Mouse (Mus musculus) CH12.LX (cell line): Measurements from ENCODE around the gene Ggcx.

ENCODE experiments used
- CTCF ChIP-seq, 2 experiments: IDR thresholded peaks in 1 of 2; conservative IDR thresholded peaks in 1 of 2; 2 replicates each; pipeline ENCODE4 v1.5.1; 2011 to 2012; ENCODE audit warnings: low read depth in 2 of 2, low read length in 2 of 2, improper control_type of control experiment in 1 of 2, inconsistent platforms in 1 of 2, mild to moderate bottlenecking in 1 of 2, moderate library complexity in 1 of 2
- ELF1 ChIP-seq: IDR thresholded peaks from 2 replicates; pipeline ENCODE4 v1.6.1; 2014; ENCODE audit warnings: low read depth, mild to moderate bottlenecking, inconsistent platforms, low read length, improper control_type of control experiment
- EP300 ChIP-seq: IDR thresholded peaks from 2 replicates; pipeline ENCODE4 v1.6.1; 2011; ENCODE audit warnings: low read length, improper control_type of control experiment
- HCFC1 ChIP-seq: IDR thresholded peaks from 2 replicates; pipeline ENCODE4 v1.6.1; 2012; ENCODE audit warnings: low read depth, mild to moderate bottlenecking, inconsistent platforms, low read length, improper control_type of control experiment
- MAFK ChIP-seq: IDR thresholded peaks from 2 replicates; pipeline ENCODE4 v1.6.1; 2011; ENCODE audit warnings: low read length, improper control_type of control experiment; ENCODE audit not compliant: insufficient replicate concordance
- MAX ChIP-seq: IDR thresholded peaks from 2 replicates; pipeline ENCODE4 v1.6.1; 2011; ENCODE audit warnings: low read length, improper control_type of control experiment
- PAX5 ChIP-seq: IDR thresholded peaks from 2 replicates; pipeline ENCODE4 v1.6.1; 2012; ENCODE audit warnings: low read length, inconsistent platforms, mixed read lengths
- POLR2A ChIP-seq: IDR thresholded peaks from 2 replicates; pipeline ENCODE4 v1.6.1; 2011; ENCODE audit warnings: low read depth, mild to moderate bottlenecking, improper control_type of control experiment, low read length
- POLR2AphosphoS2 ChIP-seq: IDR thresholded peaks from 2 replicates; pipeline ENCODE4 v1.6.1; 2011; ENCODE audit warnings: low read depth, low read length, improper control_type of control experiment
- TCF12 ChIP-seq: IDR thresholded peaks from 2 replicates; pipeline ENCODE4 v1.6.1; 2014; ENCODE audit warnings: low read depth, mild to moderate bottlenecking, inconsistent platforms, low read length, improper control_type of control experiment
- UBTF ChIP-seq: IDR thresholded peaks from 2 replicates; pipeline ENCODE4 v1.6.1; 2012; ENCODE audit warnings: low read depth, mild to moderate bottlenecking, inconsistent platforms, low read length, improper control_type of control experiment, moderate library complexity
- USF1 ChIP-seq: IDR thresholded peaks from 2 replicates; pipeline ENCODE4 v1.6.1; 2014; ENCODE audit warnings: low read depth, mild to moderate bottlenecking, inconsistent platforms, low read length, improper control_type of control experiment
- ZC3H11A ChIP-seq: IDR thresholded peaks from 2 replicates; pipeline ENCODE4 v1.6.1; 2012; ENCODE audit warnings: low read depth, mild to moderate bottlenecking, inconsistent platforms, low read length, improper control_type of control experiment
- ZKSCAN1 ChIP-seq: IDR thresholded peaks from 2 replicates; pipeline ENCODE4 v1.6.1; 2012; ENCODE audit warnings: low read depth, inconsistent platforms, low read length, improper control_type of control experiment, borderline replicate concordance

DNA sequence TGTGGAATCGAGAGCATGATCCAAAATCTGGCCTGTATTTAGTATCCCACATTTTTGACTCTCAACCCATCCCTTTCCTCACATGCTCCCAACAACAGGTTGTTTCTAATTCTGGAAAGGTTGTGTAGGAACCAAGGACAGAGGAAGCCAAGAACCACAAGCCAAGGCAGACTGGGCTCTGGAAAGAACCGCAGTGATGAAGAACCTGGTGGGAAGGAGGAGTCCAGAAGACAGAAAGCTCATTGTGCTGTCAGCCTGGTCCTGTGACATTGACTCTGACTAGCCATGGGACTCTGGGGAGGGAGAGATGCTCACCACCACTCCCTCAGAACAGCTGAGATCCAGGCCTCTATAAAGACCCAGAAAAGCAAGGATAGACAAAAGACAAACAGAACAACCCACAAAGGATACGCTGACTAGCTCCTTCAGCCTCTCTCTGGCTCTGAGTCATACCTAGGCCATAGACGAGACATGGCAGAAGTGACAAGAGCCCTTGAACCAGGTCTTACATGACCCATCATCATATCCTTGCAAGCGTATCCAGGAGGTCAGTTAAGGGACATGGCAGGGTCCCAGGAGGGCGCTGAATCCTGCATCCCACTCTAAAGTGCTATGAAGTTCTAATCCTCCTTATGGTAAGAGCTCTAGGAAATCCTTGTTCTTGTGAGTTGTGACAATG is 30.8 kb upstream of the Ggcx start:
- TF ChIP-seq MAFK (no peak), POLR2A (no peak), CTCF (conservative IDR thresholded peaks at IDR 0.05 in 1 of 2, IDR thresholded peaks at IDR 0.05 in 1 of 2; ENCODE audit: low read depth in 2 of 2, low read length in 2 of 2) (no peak), MAX (no peak), ZKSCAN1 (no peak), ELF1 (no peak), TCF12 (no peak), HCFC1 (no peak), EP300 (no peak), USF1 (no peak), UBTF (no peak), ZC3H11A (no peak), POLR2AphosphoS2 (no peak), PAX5 (no peak)
